Mouse (Mus musculus) testis, adult 2 months (tissue): ENCODE results near the gene Wdr5b. TPM values are rescaled to one million over a fixed set of nuclear protein-coding genes. Genes with fewer than 3 reads are reported as not detected.

Experiments used
- H3K27ac ChIP-seq: fragments of 200-500 bp; 2 replicates; pipeline ENCODE4 v1.5.1; 2012; ENCODE audit warnings: low read depth, low read length; ENCODE audit not compliant: control insufficient read depth, insufficient read depth
- H3K27me3 ChIP-seq: fragments of 200-500 bp; 2 replicates; pipeline ENCODE4 v1.6.1; 2012; ENCODE audit warnings: mild to moderate bottlenecking, low read length, moderate library complexity; ENCODE audit not compliant: control insufficient read depth, insufficient read depth
- H3K36me3 ChIP-seq: fragments of 200-500 bp; 2 replicates; pipeline ENCODE4 v1.6.1; 2012; ENCODE audit warnings: mild to moderate bottlenecking, low read length; ENCODE audit not compliant: control insufficient read depth, insufficient read depth
- H3K4me1 ChIP-seq: fragments of 200-500 bp; 2 replicates; pipeline ENCODE4 v1.6.1; 2012; ENCODE audit warnings: low read length; ENCODE audit not compliant: control insufficient read depth, insufficient read depth
- H3K4me3 ChIP-seq: fragments of 200-500 bp; 2 replicates; pipeline ENCODE4 v1.5.1; 2012; ENCODE audit warnings: low read depth, mild to moderate bottlenecking, low read length, moderate library complexity, mixed read lengths; ENCODE audit not compliant: control insufficient read depth
- CTCF ChIP-seq: fragments of 200-500 bp; IDR thresholded peaks from 2 replicates; pipeline ENCODE4 v1.5.1; 2012; ENCODE audit warnings: low read depth, mild to moderate bottlenecking, inconsistent platforms, low read length, moderate library complexity; ENCODE audit not compliant: control insufficient read depth, insufficient read depth, insufficient replicate concordance
- POLR2A ChIP-seq: fragments of 200-500 bp; IDR thresholded peaks from 2 replicates; pipeline ENCODE4 v1.6.1; 2012; ENCODE audit warnings: low read depth, mild to moderate bottlenecking, inconsistent platforms, low read length, moderate library complexity; ENCODE audit not compliant: control insufficient read depth
- polyA plus RNA-seq: library from polyadenylated mRNA; depleted of rRNA; stranded (reverse); fragments of >200 nt; gene quantifications from 2 replicates; pipeline ENCODE4 v1.2.3, GENCODE M21; 2012

Gene Wdr5b
- polyA plus RNA-seq, 1 experiment, result 1.2 TPM

DNA sequence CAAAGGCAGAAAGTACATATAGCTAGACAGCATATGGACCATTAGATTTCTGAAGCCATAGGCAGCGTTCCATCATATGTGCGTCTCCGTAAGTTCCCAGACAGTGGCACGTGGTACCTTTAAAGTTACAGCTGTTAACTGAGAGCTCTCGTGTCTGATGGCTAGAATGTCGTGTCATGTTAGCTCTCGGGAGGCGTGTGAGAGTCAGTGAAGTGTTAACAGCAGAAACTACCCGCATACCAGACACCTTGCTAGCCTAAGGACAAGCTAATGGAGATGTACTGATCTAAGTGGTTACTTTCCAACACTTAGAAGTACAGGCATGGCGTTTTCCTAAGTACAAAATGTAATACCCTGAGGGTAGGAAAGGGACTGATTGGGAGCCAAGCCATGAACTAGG, 2.1 kb downstream of the Wdr5b start:
- no peak for TF ChIP-seq POLR2A
- TF ChIP-seq CTCF, result no peak
- Histone ChIP-seq H3K4me1 (peaks cover 9% of the 10 kb centered on the region), H3K27ac (no peak overlapping the region), H3K36me3 (no peaks in the 10 kb centered on the region), H3K4me3 (no peak overlapping the region), H3K27me3 (no peaks in the 10 kb centered on the region)

DNA sequence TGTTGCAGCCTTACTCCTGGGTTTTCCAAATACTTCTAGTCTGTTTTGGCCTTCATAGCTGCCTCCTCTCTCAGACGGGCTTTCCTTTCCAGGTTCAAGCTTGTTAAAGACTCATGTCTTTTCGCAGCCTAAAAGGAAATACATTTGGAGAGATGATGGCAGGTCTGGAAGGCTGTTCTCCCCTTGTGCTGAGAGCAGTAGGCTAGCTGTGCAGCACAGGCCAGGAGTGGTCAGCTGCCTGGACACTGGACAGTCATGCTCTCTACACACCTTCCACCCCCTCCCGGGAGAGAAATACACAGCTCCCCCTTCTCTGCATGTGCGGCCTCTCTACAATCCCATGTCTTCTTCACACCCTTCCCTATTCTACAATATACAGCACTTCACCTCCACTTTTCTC, 3.0 kb downstream of the Wdr5b start:
- Histone ChIP-seq H3K4me1 (peaks cover 9% of the 10 kb centered on the region), H3K27me3 (no peaks in the 10 kb centered on the region)

DNA sequence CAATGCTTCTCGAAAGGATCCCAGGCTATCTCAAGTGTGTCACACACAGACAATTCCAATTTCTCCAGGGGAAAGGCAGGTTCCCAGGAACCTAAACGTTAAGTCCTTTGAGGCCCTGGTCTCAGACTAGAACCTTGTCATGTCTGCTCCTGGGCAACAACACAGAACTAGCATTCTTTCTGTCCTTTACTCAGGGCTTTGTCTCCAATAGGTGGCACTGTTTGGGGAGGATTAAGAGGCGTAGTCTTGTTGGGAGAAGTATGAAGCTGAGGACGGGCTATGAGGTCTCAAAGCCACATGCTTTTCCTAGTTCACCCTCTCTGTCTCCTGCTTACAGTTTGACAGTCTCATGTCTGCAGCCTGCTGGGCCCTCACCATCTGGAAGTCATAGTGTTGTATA, 6.5 kb downstream of the Wdr5b start:
- Histone ChIP-seq H3K4me3 (no peak overlapping the region), H3K36me3 (peaks cover 2% of the 10 kb centered on the region), H3K4me1 (no peaks in the 10 kb centered on the region), H3K27me3 (no peaks in the 10 kb centered on the region), H3K27ac (no peak overlapping the region)
- TF ChIP-seq CTCF (no peak), POLR2A (no peak)

More for the DNA sequence above, 3.0 kb downstream of the Wdr5b start:
- H3K4me3 ChIP-seq, result no peak overlapping the region
- H3K27ac ChIP-seq, result no peak overlapping the region
- H3K36me3 ChIP-seq, result no peaks in the 10 kb centered on the region; the same call in 1 of the 2 replicates
- TF ChIP-seq POLR2A (no peak), CTCF (no peak)

DNA sequence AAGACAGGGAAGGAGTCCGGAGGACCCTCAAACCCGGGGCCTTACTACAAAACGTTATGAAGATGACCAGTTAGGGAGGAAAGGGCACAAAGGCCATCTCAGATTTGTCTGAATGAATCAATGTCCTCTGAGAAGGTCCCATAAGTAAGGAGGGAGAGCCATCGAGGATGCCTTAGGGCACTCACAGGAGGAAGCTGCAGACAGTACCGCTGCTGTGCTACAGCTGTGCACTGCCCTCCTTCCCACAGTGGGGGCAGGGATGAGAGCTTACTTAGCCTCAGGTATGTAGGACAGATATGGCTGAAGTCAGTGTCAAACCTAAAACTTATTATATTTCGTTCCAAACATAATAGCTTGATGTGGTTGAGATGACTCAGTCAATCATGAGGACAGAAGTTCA, 10.5 kb downstream of the Wdr5b start:
- no peak for TF ChIP-seq CTCF
- TF ChIP-seq POLR2A, result no peak
- peaks cover 2% of the 10 kb centered on the region for H3K36me3 ChIP-seq
- H3K27ac ChIP-seq, result no peak overlapping the region
- no peak overlapping the region for H3K4me3 ChIP-seq
- no peaks in the 10 kb centered on the region for H3K27me3 ChIP-seq
- H3K4me1 ChIP-seq, result no peaks in the 10 kb centered on the region

DNA sequence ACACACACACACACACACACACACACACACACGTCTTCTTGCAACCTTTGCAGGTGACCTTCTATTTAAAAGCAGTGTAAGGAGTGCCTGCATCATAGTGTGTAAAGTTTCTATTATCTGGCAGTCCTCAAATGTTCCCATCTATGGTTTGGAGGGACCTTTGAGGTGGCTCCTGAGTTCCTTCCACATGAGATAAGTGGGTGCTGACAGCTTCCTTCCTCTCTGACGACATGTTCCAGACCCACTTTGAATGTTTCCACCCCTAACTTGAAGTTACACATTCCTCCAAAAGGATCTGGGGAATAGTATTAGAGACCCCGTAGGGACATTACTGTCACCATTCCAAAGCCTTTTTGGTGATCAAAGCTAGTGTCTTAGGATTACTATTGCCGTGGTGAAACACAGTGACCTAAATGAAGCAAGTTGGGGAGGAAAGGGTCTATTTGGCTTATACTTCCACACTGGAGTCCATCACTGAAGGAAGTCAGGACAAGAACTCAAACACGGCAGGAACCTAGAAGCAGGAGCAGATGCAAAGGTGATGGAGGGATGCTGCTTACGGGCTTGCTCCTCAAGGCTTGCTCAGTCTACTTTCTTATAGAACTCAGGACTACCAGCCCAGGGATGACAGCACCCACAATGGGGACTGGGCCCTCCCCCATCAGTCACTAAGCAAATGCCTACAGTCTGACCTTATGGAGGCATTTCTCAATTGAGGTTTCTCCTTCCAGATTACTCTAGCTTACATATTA, 12.7 kb downstream of the Wdr5b start:
- H3K4me3 ChIP-seq, result no peak overlapping the region
- TF ChIP-seq POLR2A (no peak), CTCF (no peak)
- no peaks in the 10 kb centered on the region for H3K27me3 ChIP-seq
- peaks cover 2% of the 10 kb centered on the region for H3K36me3 ChIP-seq
- no peaks in the 10 kb centered on the region for H3K4me1 ChIP-seq
- H3K27ac ChIP-seq, result no peak overlapping the region

- Histone ChIP-seq H3K4me1 (no peaks in the 10 kb centered on the region), H3K4me3 (no peak overlapping the region), H3K27ac (no peak overlapping the region), H3K36me3 (no peaks in the 10 kb centered on the region; the same call in 1 of the 2 replicates), H3K27me3 (no peaks in the 10 kb centered on the region)
- TF ChIP-seq POLR2A (no peak), CTCF (no peak)
Measured at GRCm38 (mm10) chr16:36054920-36055319, 13.9 kb downstream of the Wdr5b start.

- H3K4me3 ChIP-seq, result no peak overlapping the region
- no peaks in the 10 kb centered on the region for H3K4me1 ChIP-seq
- no peak overlapping the region for H3K27ac ChIP-seq
- H3K27me3 ChIP-seq, result no peaks in the 10 kb centered on the region
- no peaks in the 10 kb centered on the region for H3K36me3 ChIP-seq
- TF ChIP-seq CTCF, result no peak
- no peak for TF ChIP-seq POLR2A
Measured at GRCm38 (mm10) chr16:36056416-36056815, 15.4 kb downstream of the Wdr5b start.
